Mouse (Mus musculus): ENCODE measurements around the gene Traf6. TPM values are rescaled to one million over a fixed set of nuclear protein-coding genes. Genes with fewer than 3 reads are reported as not detected.

Traf6 gene
- polyA plus RNA-seq, 1 experiment from 2014 or later, result 9.7 TPM

GRCm38 (mm10) chr2:101721835-101722234, 43.6 kb downstream of the Traf6 start:
- Histone ChIP-seq H3K4me1 (replicated peaks; ENCODE audit: control insufficient read depth, insufficient read depth, low read length) (peaks cover 7% of the 10 kb centered on the region), H3K9me3 (ENCODE audit: control insufficient read depth, low read length) (no peaks in the 10 kb centered on the region), H3K36me3 (ENCODE audit: control insufficient read depth, insufficient read depth) (no peaks in the 10 kb centered on the region), H3K27me3 (replicated peaks; ENCODE audit: control insufficient read depth, insufficient read depth, low read length) (no peaks in the 10 kb centered on the region), H3K9ac (replicated peaks; ENCODE audit: low read depth, low read length) (no peak overlapping the region), H3K4me3 (replicated peaks; ENCODE audit: low read length) (no peak overlapping the region), H3K4me2 (ENCODE audit: low read length) (no peak overlapping the region), H3K27ac (ENCODE audit: low read length) (no peak overlapping the region)
- 90% methylated on average over 4 of the region's 4 CpGs for WGBS
- ATAC-seq, result no peak

- Histone ChIP-seq H3K9ac (replicated peaks; ENCODE audit: low read depth, low read length) (no peak overlapping the region), H3K4me3 (replicated peaks; ENCODE audit: low read length) (no peak overlapping the region), H3K9me3 (ENCODE audit: control insufficient read depth, low read length) (no peaks in the 10 kb centered on the region), H3K27me3 (replicated peaks; ENCODE audit: control insufficient read depth, insufficient read depth, low read length) (no peaks in the 10 kb centered on the region), H3K4me2 (ENCODE audit: low read length) (no peak overlapping the region), H3K4me1 (replicated peaks; ENCODE audit: control insufficient read depth, insufficient read depth, low read length) (peaks cover 7% of the 10 kb centered on the region), H3K27ac (ENCODE audit: low read length) (peak overlapping the region; percentile 2; the same call in 1 of the 2 replicates), H3K36me3 (ENCODE audit: control insufficient read depth, insufficient read depth) (no peaks in the 10 kb centered on the region)
- WGBS, result 19% methylated on average over 8 of the region's 8 CpGs
- peak; percentile 73 for ATAC-seq
Observed at GRCm38 (mm10) chr2:101722370-101723332, 44.4 kb downstream of the Traf6 start.

GRCm38 (mm10) chr2:101723333-101723881, 45.2 kb downstream of the Traf6 start:
- Histone ChIP-seq H3K4me2 (ENCODE audit: low read length) (no peak overlapping the region), H3K4me3 (replicated peaks; ENCODE audit: low read length) (no peak overlapping the region), H3K9ac (replicated peaks; ENCODE audit: low read depth, low read length) (no peak overlapping the region), H3K4me1 (replicated peaks; ENCODE audit: control insufficient read depth, insufficient read depth, low read length) (peaks cover 7% of the 10 kb centered on the region), H3K36me3 (ENCODE audit: control insufficient read depth, insufficient read depth) (no peaks in the 10 kb centered on the region), H3K27ac (ENCODE audit: low read length) (no peak overlapping the region), H3K27me3 (replicated peaks; ENCODE audit: control insufficient read depth, insufficient read depth, low read length) (no peaks in the 10 kb centered on the region), H3K9me3 (ENCODE audit: control insufficient read depth, low read length) (no peaks in the 10 kb centered on the region)
- WGBS, result 38% methylated on average over 10 of the region's 10 CpGs
- peak; percentile 27; the same call in 1 of the 2 replicates for ATAC-seq

GRCm38 (mm10) chr2:101727787-101728186, 49.6 kb downstream of the Traf6 start:
- H3K4me2 ChIP-seq (ENCODE audit: low read length), result no peak overlapping the region
- H3K36me3 ChIP-seq (ENCODE audit: control insufficient read depth, insufficient read depth), result no peaks in the 10 kb centered on the region
- no peaks in the 10 kb centered on the region for H3K9me3 ChIP-seq (ENCODE audit: control insufficient read depth, low read length)
- ATAC-seq, result no peak
- H3K9ac ChIP-seq (replicated peaks; ENCODE audit: low read depth, low read length), result no peak overlapping the region
- H3K27me3 ChIP-seq (replicated peaks; ENCODE audit: control insufficient read depth, insufficient read depth, low read length), result no peaks in the 10 kb centered on the region
- no peak overlapping the region for H3K27ac ChIP-seq (ENCODE audit: low read length)
- peaks cover 4% of the 10 kb centered on the region for H3K4me1 ChIP-seq (replicated peaks; ENCODE audit: control insufficient read depth, insufficient read depth, low read length)
- no peak overlapping the region for H3K4me3 ChIP-seq (replicated peaks; ENCODE audit: low read length)

GRCm38 (mm10) chr2:101729472-101729871, 51.2 kb downstream of the Traf6 start:
- no peak overlapping the region for H3K4me2 ChIP-seq (ENCODE audit: low read length)
- no peaks in the 10 kb centered on the region for H3K27me3 ChIP-seq (replicated peaks; ENCODE audit: control insufficient read depth, insufficient read depth, low read length)
- H3K36me3 ChIP-seq (ENCODE audit: control insufficient read depth, insufficient read depth), result no peaks in the 10 kb centered on the region
- no peak overlapping the region for H3K4me3 ChIP-seq (replicated peaks; ENCODE audit: low read length)
- H3K4me1 ChIP-seq (replicated peaks; ENCODE audit: control insufficient read depth, insufficient read depth, low read length), result no peaks in the 10 kb centered on the region
- no peak overlapping the region for H3K9ac ChIP-seq (replicated peaks; ENCODE audit: low read depth, low read length)
- H3K9me3 ChIP-seq (ENCODE audit: control insufficient read depth, low read length), result no peaks in the 10 kb centered on the region
- no peak for ATAC-seq
- no peak overlapping the region for H3K27ac ChIP-seq (ENCODE audit: low read length)
- WGBS, result 87% methylated on average over 1 of the region's 1 CpGs

GRCm38 (mm10) chr2:101730972-101731371, 52.7 kb downstream of the Traf6 start:
- Histone ChIP-seq H3K36me3 (ENCODE audit: control insufficient read depth, insufficient read depth) (no peaks in the 10 kb centered on the region), H3K9me3 (ENCODE audit: control insufficient read depth, low read length) (no peaks in the 10 kb centered on the region), H3K27me3 (replicated peaks; ENCODE audit: control insufficient read depth, insufficient read depth, low read length) (no peaks in the 10 kb centered on the region), H3K9ac (replicated peaks; ENCODE audit: low read depth, low read length) (no peak overlapping the region), H3K4me3 (replicated peaks; ENCODE audit: low read length) (no peak overlapping the region), H3K4me2 (ENCODE audit: low read length) (no peak overlapping the region), H3K27ac (ENCODE audit: low read length) (no peak overlapping the region), H3K4me1 (replicated peaks; ENCODE audit: control insufficient read depth, insufficient read depth, low read length) (no peaks in the 10 kb centered on the region)
- no peak for ATAC-seq

GRCm38 (mm10) chr2:101732777-101733210, 54.6 kb downstream of the Traf6 start:
- Histone ChIP-seq H3K4me2 (ENCODE audit: low read length) (no peak overlapping the region), H3K4me1 (replicated peaks; ENCODE audit: control insufficient read depth, insufficient read depth, low read length) (no peaks in the 10 kb centered on the region), H3K9ac (replicated peaks; ENCODE audit: low read depth, low read length) (no peak overlapping the region), H3K27ac (ENCODE audit: low read length) (no peak overlapping the region), H3K36me3 (ENCODE audit: control insufficient read depth, insufficient read depth) (no peaks in the 10 kb centered on the region), H3K9me3 (ENCODE audit: control insufficient read depth, low read length) (no peaks in the 10 kb centered on the region), H3K27me3 (replicated peaks; ENCODE audit: control insufficient read depth, insufficient read depth, low read length) (no peaks in the 10 kb centered on the region), H3K4me3 (replicated peaks; ENCODE audit: low read length) (no peak overlapping the region)
- 94% methylated on average over 10 of the region's 10 CpGs for WGBS
- ATAC-seq, result no peak

- Histone ChIP-seq H3K9me3 (ENCODE audit: control insufficient read depth, low read length) (no peaks in the 10 kb centered on the region), H3K27ac (ENCODE audit: low read length) (no peak overlapping the region), H3K4me2 (ENCODE audit: low read length) (no peak overlapping the region), H3K9ac (replicated peaks; ENCODE audit: low read depth, low read length) (no peak overlapping the region), H3K36me3 (ENCODE audit: control insufficient read depth, insufficient read depth) (no peaks in the 10 kb centered on the region), H3K4me3 (replicated peaks; ENCODE audit: low read length) (no peak overlapping the region), H3K4me1 (replicated peaks; ENCODE audit: control insufficient read depth, insufficient read depth, low read length) (no peaks in the 10 kb centered on the region), H3K27me3 (replicated peaks; ENCODE audit: control insufficient read depth, insufficient read depth, low read length) (no peaks in the 10 kb centered on the region)
- ATAC-seq, result no peak
- WGBS, result 88% methylated on average over 3 of the region's 3 CpGs
Observed at GRCm38 (mm10) chr2:101733564-101733963, 55.3 kb downstream of the Traf6 start.

- Histone ChIP-seq H3K4me3 (replicated peaks; ENCODE audit: low read length) (no peak overlapping the region), H3K9me3 (ENCODE audit: control insufficient read depth, low read length) (no peaks in the 10 kb centered on the region), H3K27ac (ENCODE audit: low read length) (no peak overlapping the region), H3K27me3 (replicated peaks; ENCODE audit: control insufficient read depth, insufficient read depth, low read length) (no peaks in the 10 kb centered on the region), H3K4me1 (replicated peaks; ENCODE audit: control insufficient read depth, insufficient read depth, low read length) (no peaks in the 10 kb centered on the region), H3K36me3 (ENCODE audit: control insufficient read depth, insufficient read depth) (no peaks in the 10 kb centered on the region), H3K9ac (replicated peaks; ENCODE audit: low read depth, low read length) (no peak overlapping the region), H3K4me2 (ENCODE audit: low read length) (no peak overlapping the region)
- ATAC-seq, result no peak
- WGBS, result 81% methylated on average over 5 of the region's 5 CpGs
Observed at GRCm38 (mm10) chr2:101739914-101740313, 61.7 kb downstream of the Traf6 start.

Data from forebrain, embryonic 16.5 days (tissue).